Mouse (Mus musculus) limb, embryonic 11.5 days (tissue): ENCODE results near the gene Hmgcl. TPM values are rescaled to one million over a fixed set of nuclear protein-coding genes. Genes with fewer than 3 reads are reported as not detected.
A peak's percentile ranks its signal among the peaks of the same experiment; 100 is the strongest.

Source experiments
- ATAC-seq: fragments of 200-750 bp; cut with Nextera tagmentation; 2 replicates; pipeline ENCODE4 v1.8.0; 2017; ENCODE audit warnings: low read depth; ENCODE audit not compliant: insufficient number of reproducible peaks, low FRiP score, low TSS enrichment
- DNase-seq: peaks from one replicate; pipeline ENCODE4 v3.0.0-alpha.2; 2015; ENCODE audit warnings: low spot score
- H3K27ac ChIP-seq: fragments of 300-500 bp; sonication (generic); replicated peaks from 2 replicates; pipeline ENCODE4 v1.5.1; 2014; ENCODE audit warnings: low read depth, mild to moderate bottlenecking, low read length
- H3K27me3 ChIP-seq: fragments of 300-500 bp; sonication (generic); 2 replicates; pipeline ENCODE4 v1.6.1; 2014; ENCODE audit warnings: mild to moderate bottlenecking, low read length, mixed read lengths; ENCODE audit not compliant: control insufficient read depth, insufficient read depth
- H3K36me3 ChIP-seq: fragments of 300-500 bp; sonication (generic); 2 replicates; pipeline ENCODE4 v1.6.1; 2014; ENCODE audit warnings: mild to moderate bottlenecking, low read length, moderate library complexity, mixed read lengths; ENCODE audit not compliant: control insufficient read depth, insufficient read depth
- H3K4me1 ChIP-seq: fragments of 300-500 bp; sonication (generic); 2 replicates; pipeline ENCODE4 v1.6.1; 2014; ENCODE audit warnings: low read length, mixed read lengths; ENCODE audit not compliant: control insufficient read depth, insufficient read depth
- H3K4me2 ChIP-seq: fragments of 300-500 bp; sonication (generic); 2 replicates; pipeline ENCODE4 v1.6.1; 2014; ENCODE audit warnings: low read depth, mild to moderate bottlenecking, moderate library complexity; ENCODE audit not compliant: severe bottlenecking
- H3K4me3 ChIP-seq: fragments of 300-500 bp; sonication (generic); 2 replicates; pipeline ENCODE4 v1.5.1; 2014; ENCODE audit warnings: low read depth, low read length
- H3K9ac ChIP-seq: fragments of 300-500 bp; sonication (generic); 2 replicates; pipeline ENCODE4 v1.6.1; 2014; ENCODE audit warnings: mild to moderate bottlenecking, low read length
- H3K9me3 ChIP-seq: fragments of 300-500 bp; sonication (generic); 2 replicates; pipeline ENCODE4 v1.6.1; 2016; ENCODE audit warnings: low read length; ENCODE audit not compliant: control insufficient read depth
- WGBS: fragments of 180-500 bp; shearing (Covaris S2); extraction: QIAGEN DNeasy Blood & Tissue Kit; methylation state at CpG from one replicate; pipeline ENCODE4 v1.1.7; 2014; 5-methylcytosine and 5-hydroxymethylcytosine counted together
- polyA plus RNA-seq: library from polyadenylated mRNA; unstranded; fragments of >200 nt; fragmentation: Nextera tagmentation; extraction: Ambion mirVana; gene quantifications from 2 replicates; pipeline ENCODE4 v1.2.1, GENCODE M21; 2014

The Hmgcl gene
- polyA plus RNA-seq, 1 experiment from 2014 or later, result 79.7 TPM

DNA sequence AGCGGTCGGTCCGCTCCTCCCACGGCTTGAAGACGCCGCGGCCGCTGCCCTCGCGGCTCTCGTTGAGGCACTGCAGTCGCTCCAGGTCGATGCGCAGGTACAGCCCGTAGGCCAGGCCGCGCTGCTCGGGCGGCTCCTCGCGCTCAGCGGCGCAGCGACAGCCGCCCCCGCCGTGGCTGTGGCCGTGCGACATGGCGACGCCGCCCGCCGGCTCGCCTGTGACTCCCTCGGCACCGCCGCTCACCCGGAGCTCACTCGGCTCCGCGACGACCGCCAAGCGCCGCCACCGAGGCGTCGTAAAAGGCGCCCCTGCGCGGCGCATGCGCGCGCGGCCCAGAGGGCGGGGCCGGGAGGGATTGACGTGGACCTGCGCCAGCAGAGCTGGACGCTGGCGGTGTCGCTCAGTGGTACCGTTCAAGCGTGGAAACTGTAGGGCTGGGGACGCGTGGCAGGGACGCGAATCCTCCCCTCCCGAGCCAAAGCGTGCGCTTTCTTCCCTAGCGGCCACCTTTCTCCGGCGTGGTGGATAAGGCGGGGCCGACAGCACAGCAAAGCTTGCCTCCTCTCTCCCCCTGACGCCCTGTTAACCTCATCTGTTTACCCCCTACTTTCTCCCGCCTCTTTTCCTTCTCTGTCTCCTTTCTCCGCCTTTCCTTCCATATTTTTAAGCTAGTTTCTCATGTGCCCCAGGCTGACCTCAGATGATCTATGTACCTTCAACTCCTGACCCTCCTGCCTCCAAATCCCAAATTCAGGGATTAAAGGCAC is 40.9 kb downstream of the Hmgcl start, which contains the start of gene Pithd1:
Pithd1 (minus strand) TSS at position 322 of the 768 bp plus-strand sequence.
- peak within 1 kb of the TSS; percentile 53; the same call in 1 of the 2 replicates for H3K27ac ChIP-seq
- peak within 1 kb of the TSS; percentile 94 for H3K9ac ChIP-seq
- H3K4me2 ChIP-seq, result peak within 1 kb of the TSS; percentile 84
- WGBS, result under 1% methylated on average over 79 of the region's 81 CpGs
- H3K36me3 ChIP-seq, result peaks cover 10% of the 10 kb centered on the region
- peaks cover 10% of the 10 kb centered on the region for H3K4me1 ChIP-seq
- H3K27me3 ChIP-seq, result no peaks in the 10 kb centered on the region
- peak; percentile 92 for DNase-seq
- no peaks in the 10 kb centered on the region; the same call in 1 of the 2 replicates for H3K9me3 ChIP-seq
- H3K4me3 ChIP-seq, result peak within 1 kb of the TSS; percentile 98
- peak; percentile 84 for ATAC-seq

DNA sequence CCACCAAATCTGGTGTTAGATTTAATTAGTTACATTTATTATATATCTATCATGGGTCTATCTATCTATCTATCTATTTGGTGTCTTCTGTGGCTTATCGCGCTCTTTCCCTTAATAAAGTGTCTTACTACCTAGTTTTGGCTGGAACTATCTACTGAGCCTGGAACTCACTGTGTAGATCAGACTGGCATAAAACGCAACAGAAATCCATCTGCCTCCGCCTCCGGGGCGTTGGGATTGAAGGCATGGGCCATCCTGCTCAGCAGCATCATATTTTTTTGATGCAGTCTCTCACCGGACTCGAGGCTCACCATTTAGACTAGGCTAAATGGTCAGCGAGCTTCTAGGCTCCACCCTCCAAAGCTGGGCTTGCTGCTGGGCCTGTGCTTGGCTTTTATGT is 41.5 kb downstream of the Hmgcl start:
- ATAC-seq (no peak), DNase-seq (no peak)
- Histone ChIP-seq H3K36me3 (peaks cover 10% of the 10 kb centered on the region), H3K4me2 (peak overlapping the region; percentile 84), H3K4me3 (peak overlapping the region; percentile 98), H3K9ac (no peak overlapping the region), H3K27ac (peak overlapping the region; percentile 53; the same call in 1 of the 2 replicates), H3K9me3 (no peaks in the 10 kb centered on the region; the same call in 1 of the 2 replicates), H3K4me1 (peaks cover 10% of the 10 kb centered on the region), H3K27me3 (no peaks in the 10 kb centered on the region)
- WGBS, result 75% methylated on average over 9 of the region's 9 CpGs

DNA sequence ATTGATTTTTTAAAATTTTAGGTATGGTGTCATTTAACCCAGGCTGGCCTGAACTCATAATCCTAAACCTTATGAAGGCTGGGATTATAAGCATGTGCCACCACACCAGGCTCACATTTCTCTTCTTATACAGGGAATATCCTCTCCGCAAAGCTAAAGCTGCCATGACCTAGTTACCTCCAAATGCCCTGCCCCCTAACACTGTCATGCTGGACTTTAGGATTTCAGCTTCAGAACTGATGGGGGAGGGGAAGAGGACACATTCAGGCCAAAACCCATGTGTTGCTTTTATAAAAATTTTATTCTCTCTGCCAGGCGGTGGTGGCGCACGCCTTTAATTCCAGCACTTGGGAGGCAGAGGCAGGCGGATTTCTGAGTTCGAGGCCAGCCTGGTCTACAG is 47.7 kb downstream of the Hmgcl start:
- Histone ChIP-seq H3K9me3 (no peaks in the 10 kb centered on the region; the same call in 1 of the 2 replicates), H3K36me3 (no peaks in the 10 kb centered on the region), H3K9ac (no peak overlapping the region), H3K4me2 (no peak overlapping the region), H3K4me3 (no peak overlapping the region), H3K27ac (no peak overlapping the region), H3K4me1 (no peaks in the 10 kb centered on the region), H3K27me3 (no peaks in the 10 kb centered on the region)
- WGBS, result 97% methylated on average over 6 of the region's 6 CpGs
- ATAC-seq, result no peak
- no peak for DNase-seq

DNA sequence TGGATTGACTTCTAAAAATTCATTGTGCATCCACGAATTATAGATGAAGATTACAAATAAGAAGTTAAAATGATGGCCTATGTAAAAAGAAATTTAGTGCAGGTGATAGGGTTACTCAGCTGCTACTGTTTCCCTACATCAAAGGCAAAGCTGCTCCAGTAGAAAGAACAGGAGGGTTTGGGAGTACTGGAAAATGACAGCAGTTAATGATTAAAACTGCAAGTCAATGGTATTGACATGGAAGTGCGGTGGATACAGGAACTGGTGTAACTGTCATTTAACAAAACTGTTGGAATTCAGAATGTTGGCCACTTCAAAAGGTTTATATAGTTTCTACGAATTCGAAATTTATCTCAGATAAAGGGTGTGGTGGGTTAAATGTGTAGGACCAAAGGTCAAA is 48.9 kb downstream of the Hmgcl start:
- ATAC-seq, result no peak
- WGBS, result 87% methylated on average over 4 of the region's 4 CpGs

GRCm38 (mm10) chr4:136004107-136004675 is 57.9 kb downstream of the Hmgcl start:
- no peaks in the 10 kb centered on the region for H3K4me1 ChIP-seq
- no peak for DNase-seq
- H3K36me3 ChIP-seq, result peaks cover 35% of the 10 kb centered on the region
- H3K4me2 ChIP-seq, result no peak overlapping the region
- H3K9me3 ChIP-seq, result no peaks in the 10 kb centered on the region
- 89% methylated on average over 5 of the region's 5 CpGs for WGBS
- H3K27ac ChIP-seq, result no peak overlapping the region
- H3K27me3 ChIP-seq, result no peaks in the 10 kb centered on the region
- no peak overlapping the region for H3K9ac ChIP-seq
- no peak overlapping the region for H3K4me3 ChIP-seq
- ATAC-seq, result no peak

More for the DNA sequence above, 48.9 kb downstream of the Hmgcl start:
- Histone ChIP-seq H3K4me3 (no peak overlapping the region), H3K27me3 (no peaks in the 10 kb centered on the region), H3K27ac (no peak overlapping the region), H3K36me3 (no peaks in the 10 kb centered on the region), H3K9ac (no peak overlapping the region), H3K4me2 (no peak overlapping the region), H3K9me3 (no peaks in the 10 kb centered on the region; the same call in 1 of the 2 replicates), H3K4me1 (no peaks in the 10 kb centered on the region)
- no peak for DNase-seq

- H3K4me1 ChIP-seq, result no peaks in the 10 kb centered on the region
- no peaks in the 10 kb centered on the region for H3K9me3 ChIP-seq
- H3K36me3 ChIP-seq, result peaks cover 36% of the 10 kb centered on the region
- no peak for ATAC-seq
- H3K4me2 ChIP-seq, result no peak overlapping the region
- H3K9ac ChIP-seq, result no peak overlapping the region
- H3K27me3 ChIP-seq, result no peaks in the 10 kb centered on the region
- no peak for DNase-seq
- H3K27ac ChIP-seq, result no peak overlapping the region
- 87% methylated on average over 2 of the region's 2 CpGs for WGBS
- no peak overlapping the region for H3K4me3 ChIP-seq
Observed at GRCm38 (mm10) chr4:136004921-136005320, 58.7 kb downstream of the Hmgcl start.

DNA sequence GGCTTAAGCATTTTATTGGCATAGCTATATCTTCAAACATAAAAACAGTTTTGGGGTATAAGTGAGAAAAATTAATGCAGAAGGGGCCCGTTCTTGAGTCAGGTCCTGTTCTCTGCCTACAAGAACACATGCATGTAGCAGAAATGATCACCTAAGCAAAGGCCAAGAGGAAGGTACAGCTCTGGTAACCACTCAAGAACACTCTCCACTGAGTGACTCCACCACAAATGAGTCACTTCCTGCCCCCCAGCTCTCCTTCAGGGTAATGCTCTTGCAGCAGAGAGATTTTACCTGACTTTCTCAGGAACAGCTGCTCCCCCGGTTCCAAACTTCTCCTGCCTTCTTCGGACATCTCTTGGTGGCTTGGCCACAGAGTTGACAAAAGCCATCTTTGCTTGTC is 60.6 kb downstream of the Hmgcl start:
- ATAC-seq (no peak), DNase-seq (no peak)
- H3K9me3 ChIP-seq, result no peaks in the 10 kb centered on the region
- H3K9ac ChIP-seq, result no peak overlapping the region
- peaks cover 42% of the 10 kb centered on the region for H3K36me3 ChIP-seq
- H3K4me1 ChIP-seq, result no peaks in the 10 kb centered on the region
- H3K27me3 ChIP-seq, result no peaks in the 10 kb centered on the region
- 97% methylated on average over 3 of the region's 3 CpGs for WGBS
- no peak overlapping the region for H3K27ac ChIP-seq
- H3K4me2 ChIP-seq, result no peak overlapping the region
- no peak overlapping the region for H3K4me3 ChIP-seq

GRCm38 (mm10) chr4:136008782-136009447 is 62.7 kb downstream of the Hmgcl start:
- H3K27ac ChIP-seq, result no peak overlapping the region
- 96% methylated on average over 8 of the region's 8 CpGs for WGBS

More at GRCm38 (mm10) chr4:136008782-136009447, 62.7 kb downstream of the Hmgcl start:
- peaks cover 44% of the 10 kb centered on the region for H3K36me3 ChIP-seq
- no peaks in the 10 kb centered on the region for H3K4me1 ChIP-seq
- DNase-seq, result no peak
- H3K27me3 ChIP-seq, result no peaks in the 10 kb centered on the region
- no peak for ATAC-seq
- no peaks in the 10 kb centered on the region for H3K9me3 ChIP-seq
- H3K4me2 ChIP-seq, result no peak overlapping the region
- H3K9ac ChIP-seq, result no peak overlapping the region
- no peak overlapping the region for H3K4me3 ChIP-seq
